Mouse (Mus musculus) limb, embryonic 14.5 days (tissue): Measurements from ENCODE around the gene Ell3. TPM values are rescaled to one million over a fixed set of nuclear protein-coding genes. Genes with fewer than 3 reads are reported as not detected.

Experiments used
- ATAC-seq: fragments of 200-750 bp; cut with Nextera tagmentation; 2 replicates; pipeline ENCODE4 v1.8.0; 2017; ENCODE audit warnings: low read depth, moderate number of reproducible peaks, moderate TSS enrichment; ENCODE audit not compliant: low FRiP score
- DNase-seq: peaks from one replicate; pipeline ENCODE4 v3.0.0-alpha.2; 2015; ENCODE audit warnings: low spot score
- H3K27ac ChIP-seq: fragments of 300-500 bp; sonication (generic); replicated peaks from 2 replicates; pipeline ENCODE4 v1.5.1; 2014; ENCODE audit warnings: low read depth, mild to moderate bottlenecking, low read length, moderate library complexity, mixed read lengths
- H3K27me3 ChIP-seq: fragments of 300-500 bp; sonication (generic); 2 replicates; pipeline ENCODE4 v1.6.1; 2014; ENCODE audit warnings: low read length, mixed read lengths; ENCODE audit not compliant: control insufficient read depth, insufficient read depth
- H3K36me3 ChIP-seq: fragments of 300-500 bp; sonication (generic); 2 replicates; pipeline ENCODE4 v1.6.1; 2014; ENCODE audit warnings: mild to moderate bottlenecking, low read length, moderate library complexity, mixed read lengths; ENCODE audit not compliant: control insufficient read depth, insufficient read depth
- H3K4me1 ChIP-seq: fragments of 300-500 bp; sonication (generic); 2 replicates; pipeline ENCODE4 v1.6.1; 2014; ENCODE audit warnings: antibody characterized with exemption, low read length, mixed read lengths; ENCODE audit not compliant: control insufficient read depth, insufficient read depth
- H3K4me2 ChIP-seq: fragments of 300-500 bp; sonication (generic); replicated peaks from 2 replicates; pipeline ENCODE4 v1.6.1; 2014; ENCODE audit warnings: low read depth, mild to moderate bottlenecking, low read length, moderate library complexity; ENCODE audit not compliant: severe bottlenecking
- H3K4me3 ChIP-seq: fragments of 300-500 bp; sonication (generic); replicated peaks from 2 replicates; pipeline ENCODE4 v1.5.1; 2014; ENCODE audit warnings: low read length
- H3K9ac ChIP-seq: fragments of 300-500 bp; sonication (generic); 2 replicates; pipeline ENCODE4 v1.6.1; 2014; ENCODE audit warnings: mild to moderate bottlenecking, low read depth, low read length, moderate library complexity; ENCODE audit not compliant: severe bottlenecking
- H3K9me3 ChIP-seq: fragments of 300-500 bp; sonication (generic); 2 replicates; pipeline ENCODE4 v1.6.1; 2016; ENCODE audit warnings: low read length; ENCODE audit not compliant: control insufficient read depth
- POLR2A ChIP-seq: fragments of 200-500 bp; IDR thresholded peaks from 2 replicates; pipeline ENCODE4 v1.8.0; 2012; ENCODE audit warnings: inconsistent platforms, mild to moderate bottlenecking, moderate library complexity, borderline replicate concordance; ENCODE audit not compliant: insufficient read depth, insufficient read length; ENCODE audit errors: extremely low read depth
- WGBS: fragments of 180-500 bp; shearing (Covaris S2); extraction: QIAGEN DNeasy Blood & Tissue Kit; methylation state at CpG from one replicate; pipeline ENCODE4 v1.1.7; 2014; 5-methylcytosine and 5-hydroxymethylcytosine counted together
- polyA plus RNA-seq, 2 experiments: library from polyadenylated mRNA; depleted of rRNA in 1 of 2; stranded (reverse) in 1 of 2; unstranded in 1 of 2; fragments of >200 nt; fragmentation: Nextera tagmentation in 1 of 2; extraction: Ambion mirVana in 1 of 2; gene quantifications; 2 replicates each; pipeline versions ENCODE4 v1.2.1 to v1.2.3; 2012 to 2014

Ell3 gene
- polyA plus RNA-seq, 2 experiments: 4.8 to 6.3 TPM

DNA sequence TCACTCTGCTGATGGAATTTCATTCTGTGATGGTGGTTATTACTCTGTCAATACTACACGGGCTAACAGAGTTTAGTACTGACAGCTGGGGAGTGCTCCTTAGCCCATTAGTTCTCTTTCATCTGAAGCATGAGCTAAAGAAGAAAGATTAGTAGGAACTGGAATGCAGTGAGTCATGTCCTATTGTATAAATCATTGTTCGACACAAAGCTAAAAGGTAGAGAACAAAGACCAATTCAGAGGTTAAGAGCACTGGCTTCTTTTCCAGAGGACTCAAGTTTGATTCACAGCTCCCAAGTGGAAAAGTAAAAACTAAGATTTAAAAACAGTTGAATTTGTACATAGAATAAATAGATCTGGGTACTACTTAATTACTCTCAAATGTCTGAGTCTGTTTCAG, 16.0 kb upstream of the Ell3 start:
- H3K9me3 ChIP-seq: no peaks in the 10 kb centered on the region
- no peak overlapping the region for H3K4me2 ChIP-seq
- no peak overlapping the region for H3K9ac ChIP-seq
- H3K27me3 ChIP-seq: no peaks in the 10 kb centered on the region
- WGBS: 69% methylated on average over 2 of the region's 2 CpGs
- DNase-seq (no peak), ATAC-seq (no peak)
- H3K27ac ChIP-seq: no peak overlapping the region
- no peak for TF ChIP-seq POLR2A
- H3K4me3 ChIP-seq: no peak overlapping the region
- H3K4me1 ChIP-seq: peaks cover 3% of the 10 kb centered on the region; the same call in 1 of the 2 replicates
- H3K36me3 ChIP-seq: peaks cover 20% of the 10 kb centered on the region

DNA sequence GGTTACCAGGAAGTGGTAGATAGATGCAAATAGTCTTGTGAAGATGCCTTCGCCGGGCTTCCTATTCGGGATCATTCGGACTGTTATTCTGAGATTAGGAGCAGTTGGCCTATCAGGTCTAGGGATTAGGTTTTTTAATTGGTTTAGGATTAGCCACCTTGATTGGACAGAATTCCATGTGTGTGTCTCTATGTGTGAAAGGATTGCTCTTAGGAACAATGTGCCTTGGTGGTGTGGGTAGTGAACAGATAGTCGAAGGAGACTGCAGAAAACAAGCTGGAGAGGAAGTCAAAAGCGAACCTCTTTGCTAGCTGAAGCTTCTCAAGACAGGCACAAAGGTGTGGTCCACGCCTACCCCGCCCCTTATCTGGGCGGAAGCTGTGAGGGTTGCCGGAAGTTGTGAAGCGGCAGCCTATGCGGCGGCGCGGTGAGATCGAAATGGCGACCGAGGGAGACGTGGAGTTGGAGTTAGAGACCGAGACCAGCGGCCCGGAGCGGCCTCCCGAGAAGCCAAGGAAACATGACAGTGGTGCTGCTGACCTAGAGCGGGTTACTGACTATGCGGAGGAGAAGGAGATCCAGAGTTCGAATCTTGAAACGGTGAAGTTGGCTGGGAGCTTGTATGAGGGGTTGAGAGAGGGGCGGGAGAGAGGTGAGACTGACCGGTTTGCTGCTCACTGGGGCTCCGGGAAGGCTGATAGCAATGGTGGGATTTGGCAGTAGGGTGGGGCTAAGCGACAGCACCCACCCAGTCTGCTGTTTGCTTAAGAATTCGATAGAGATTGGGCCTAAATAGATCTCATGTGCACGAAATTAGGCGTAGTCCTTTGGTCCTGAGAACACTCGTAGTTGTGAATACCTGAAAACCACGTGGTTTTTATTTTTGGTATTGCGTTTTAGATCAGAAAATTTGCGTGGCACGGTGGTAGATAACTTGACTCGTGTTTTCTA, 12.9 kb upstream of the Ell3 start, which contains the start of gene Serinc4:
Gene Serinc4, minus strand, starts transcription at position 90 of the 951 bp plus-strand sequence.
- peak; percentile 91 for ATAC-seq
- WGBS: 4% methylated on average over 41 of the region's 41 CpGs
- Histone ChIP-seq H3K27me3 (no peaks in the 10 kb centered on the region), H3K27ac (peak within 1 kb of the TSS; percentile 67), H3K4me3 (peak within 1 kb of the TSS; percentile 68), H3K36me3 (peaks cover 44% of the 10 kb centered on the region), H3K9ac (peak within 1 kb of the TSS; percentile 76), H3K9me3 (no peaks in the 10 kb centered on the region), H3K4me2 (peak within 1 kb of the TSS; percentile 56), H3K4me1 (peaks cover 3% of the 10 kb centered on the region; the same call in 1 of the 2 replicates)
- 0 out of 2 replicates have a peak, but pooled peaks have one; percentile 36 for TF ChIP-seq POLR2A
- DNase-seq: peak; percentile 85

DNA sequence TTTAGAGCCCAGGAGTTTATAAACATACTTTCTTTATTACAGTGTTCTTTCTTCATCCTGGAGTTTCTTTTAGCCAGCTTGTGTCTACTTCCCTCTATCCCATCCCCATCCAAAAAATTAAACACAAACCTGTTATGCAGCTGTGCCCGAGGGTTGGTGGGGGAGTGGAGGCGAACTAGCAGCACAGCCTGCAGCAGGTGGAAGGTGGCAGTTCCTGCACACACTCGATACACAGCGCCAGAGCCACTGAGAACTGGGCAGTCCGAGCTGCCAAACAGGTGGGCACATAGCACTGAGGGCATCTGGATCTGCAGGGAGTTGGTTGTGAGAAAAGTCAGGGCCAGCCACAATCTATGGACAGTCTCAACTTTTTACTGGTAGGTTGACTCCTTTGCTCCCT, 11.5 kb upstream of the Ell3 start:
- WGBS: 69% methylated on average over 5 of the region's 5 CpGs

DNA sequence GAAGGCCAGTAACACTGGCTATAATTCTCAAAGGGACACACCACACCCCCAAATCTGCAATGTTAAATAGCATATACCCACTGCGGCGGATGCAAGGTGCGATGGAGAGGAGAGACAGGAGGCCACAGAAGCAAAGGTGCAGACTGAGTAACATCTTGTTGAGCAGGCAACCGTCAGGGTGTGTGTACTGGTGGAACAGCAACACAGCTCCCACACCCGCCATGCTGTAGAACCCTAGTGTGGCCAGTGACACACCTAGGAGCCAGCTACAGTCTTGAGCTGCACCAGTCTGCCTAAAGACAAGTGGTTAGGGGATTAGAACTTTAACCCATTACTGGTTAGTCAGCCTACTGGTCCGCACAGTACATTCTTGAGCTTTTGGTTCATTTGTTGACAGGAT, 9.8 kb upstream of the Ell3 start:
- no peaks in the 10 kb centered on the region for H3K9me3 ChIP-seq
- ATAC-seq (no peak), DNase-seq (no peak)
- peaks cover 13% of the 10 kb centered on the region for H3K4me1 ChIP-seq
- 82% methylated on average over 6 of the region's 6 CpGs for WGBS
- no peak overlapping the region for H3K9ac ChIP-seq
- TF ChIP-seq POLR2A: no peak
- no peak overlapping the region for H3K4me2 ChIP-seq
- H3K27me3 ChIP-seq: no peaks in the 10 kb centered on the region
- H3K36me3 ChIP-seq: peaks cover 44% of the 10 kb centered on the region
- no peak overlapping the region for H3K4me3 ChIP-seq
- H3K27ac ChIP-seq: no peak overlapping the region

More for the DNA sequence above, 11.5 kb upstream of the Ell3 start:
- H3K4me3 ChIP-seq: no peak overlapping the region
- H3K27ac ChIP-seq: no peak overlapping the region
- no peaks in the 10 kb centered on the region for H3K9me3 ChIP-seq
- H3K36me3 ChIP-seq: peaks cover 46% of the 10 kb centered on the region
- DNase-seq (no peak), ATAC-seq (no peak)
- H3K4me1 ChIP-seq: peaks cover 9% of the 10 kb centered on the region
- H3K27me3 ChIP-seq: no peaks in the 10 kb centered on the region
- no peak overlapping the region for H3K4me2 ChIP-seq
- TF ChIP-seq POLR2A: no peak
- no peak overlapping the region for H3K9ac ChIP-seq

DNA sequence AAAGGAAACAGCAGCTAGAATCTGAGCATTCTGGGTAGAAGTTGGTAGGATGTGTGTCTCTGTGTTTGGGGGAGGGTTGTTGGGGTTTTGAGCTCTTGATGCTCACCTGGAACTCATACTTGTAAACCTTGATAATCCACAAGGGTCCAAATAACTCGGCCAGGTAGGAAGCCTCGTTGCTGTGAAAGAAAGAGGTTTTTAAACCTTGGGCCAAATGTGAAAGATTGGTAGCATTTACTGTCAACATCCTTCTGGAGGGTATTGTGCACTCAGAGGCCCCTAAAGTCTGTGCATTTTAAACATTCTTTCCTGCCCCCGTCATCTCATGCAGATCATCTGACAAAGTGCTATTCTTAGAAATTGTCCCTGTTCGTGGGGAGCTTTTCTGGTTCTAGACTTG, 8.9 kb upstream of the Ell3 start, which contains the start of gene Hypk:
Gene Hypk, plus strand, starts transcription at position 301 of the 400 bp plus-strand sequence.
- no peak within 1 kb of the TSS for H3K4me3 ChIP-seq
- H3K4me1 ChIP-seq: peaks cover 13% of the 10 kb centered on the region
- H3K9me3 ChIP-seq: no peaks in the 10 kb centered on the region
- 62% methylated on average over 4 of the region's 4 CpGs for WGBS
- H3K4me2 ChIP-seq: no peak within 1 kb of the TSS
- H3K27ac ChIP-seq: no peak within 1 kb of the TSS
- ATAC-seq: no peak
- H3K9ac ChIP-seq: no peak within 1 kb of the TSS
- no peaks in the 10 kb centered on the region for H3K27me3 ChIP-seq
- no peak for TF ChIP-seq POLR2A
- no peak for DNase-seq
- peaks cover 37% of the 10 kb centered on the region for H3K36me3 ChIP-seq
